Mouse (Mus musculus) cortical plate, adult 2 months (tissue): ENCODE measurements at regions not wholly inside any gene's neighbourhood (a gene's known extent, or its start where the extent isn't known, plus 50 kb on each side); places are given as distances from the start of the nearest gene placed in this dataset.

Experiments used
- H3K27ac ChIP-seq: fragments of 200-500 bp; 2 replicates; pipeline ENCODE4 v1.5.1; 2012; ENCODE audit warnings: low read length, control low read depth, inconsistent platforms; ENCODE audit not compliant: insufficient read depth
- H3K4me1 ChIP-seq: fragments of 200-500 bp; 2 replicates; pipeline ENCODE4 v1.6.1; 2011; ENCODE audit warnings: low read length; ENCODE audit not compliant: control insufficient read depth, insufficient read depth
- H3K4me3 ChIP-seq: fragments of 200-500 bp; 2 replicates; pipeline ENCODE4 v1.5.1; 2011; ENCODE audit warnings: mild to moderate bottlenecking, low read length, control low read depth; ENCODE audit not compliant: insufficient read depth
- CTCF ChIP-seq: fragments of 200-500 bp; IDR thresholded peaks from 2 replicates; pipeline ENCODE4 v1.5.1; 2011; ENCODE audit warnings: mild to moderate bottlenecking, control low read depth, low read length; ENCODE audit not compliant: insufficient read depth; ENCODE audit errors: extremely low read depth
- POLR2A ChIP-seq: fragments of 200-500 bp; IDR thresholded peaks from 2 replicates; pipeline ENCODE4 v1.6.1; 2011; ENCODE audit warnings: mild to moderate bottlenecking, low read length, control low read depth; ENCODE audit not compliant: insufficient read depth; ENCODE audit errors: extremely low read depth

- H3K4me1 ChIP-seq: no peaks in the 10 kb centered on the region
- no peak overlapping the region for H3K27ac ChIP-seq
- no peak for TF ChIP-seq CTCF
- no peak for TF ChIP-seq POLR2A
- H3K4me3 ChIP-seq: no peak overlapping the region
These were observed 1160.3 kb downstream of the 4930447A16Rik start for GRCm38 (mm10) chr15:38585610-38586009.

DNA sequence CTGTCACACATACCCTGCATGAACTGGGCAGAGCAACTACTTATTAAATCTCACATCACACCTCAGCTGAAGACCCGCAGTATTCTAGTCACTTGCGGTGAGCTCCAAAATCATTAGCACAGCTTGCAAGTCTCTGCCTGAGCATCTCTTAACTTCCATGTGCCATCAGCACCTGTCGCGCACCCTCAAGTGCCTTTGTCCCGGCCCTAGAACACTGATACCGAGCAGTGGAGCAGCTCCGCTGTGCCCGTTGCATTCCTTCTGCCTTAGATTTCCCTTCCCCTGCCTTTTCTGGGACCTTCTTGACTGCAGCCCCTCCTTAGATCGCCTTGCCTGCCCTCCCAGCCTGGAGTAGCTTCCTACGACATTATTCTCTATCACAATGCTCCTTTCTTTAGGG lies 1161.2 kb downstream of the 4930447A16Rik start:
- Histone ChIP-seq H3K4me1 (no peaks in the 10 kb centered on the region), H3K4me3 (no peak overlapping the region), H3K27ac (no peak overlapping the region)
- no peak for TF ChIP-seq CTCF
- TF ChIP-seq POLR2A: no peak

- no peak for TF ChIP-seq POLR2A
- no peak for TF ChIP-seq CTCF
- Histone ChIP-seq H3K4me1 (no peaks in the 10 kb centered on the region), H3K27ac (no peak overlapping the region), H3K4me3 (no peak overlapping the region)
These were observed 1162.9 kb downstream of the 4930447A16Rik start for GRCm38 (mm10) chr15:38588268-38588667.

- no peak overlapping the region for H3K4me3 ChIP-seq
- TF ChIP-seq CTCF (no peak), POLR2A (no peak)
- H3K4me1 ChIP-seq: no peaks in the 10 kb centered on the region
- H3K27ac ChIP-seq: no peak overlapping the region
These were observed 1163.7 kb downstream of the 4930447A16Rik start for GRCm38 (mm10) chr15:38589010-38589409.

- Histone ChIP-seq H3K27ac (no peak overlapping the region), H3K4me1 (no peaks in the 10 kb centered on the region), H3K4me3 (no peak overlapping the region)
- TF ChIP-seq POLR2A: no peak
- TF ChIP-seq CTCF: no peak
These were observed 1164.3 kb downstream of the 4930447A16Rik start for GRCm38 (mm10) chr15:38589675-38590074.

DNA sequence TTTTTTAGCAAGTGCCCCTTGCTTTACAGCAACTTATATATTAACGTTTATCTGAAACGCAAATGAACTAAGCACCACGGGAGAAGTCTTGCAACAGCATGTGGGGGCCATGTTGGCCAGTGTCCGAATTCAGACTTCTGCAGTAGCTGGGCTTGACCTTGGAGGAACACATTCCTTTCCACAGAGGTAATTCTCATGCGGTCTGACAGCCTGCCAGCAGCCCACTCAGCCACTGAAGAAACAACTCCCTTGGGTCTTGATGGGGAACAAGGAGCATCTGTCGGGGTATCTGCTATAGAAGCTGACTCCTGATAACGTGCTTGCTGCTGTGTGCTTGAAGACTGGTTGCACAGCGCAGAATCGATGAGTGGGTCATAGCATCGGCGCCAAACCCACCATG lies 1168.7 kb downstream of the 4930447A16Rik start:
- no peaks in the 10 kb centered on the region for H3K4me1 ChIP-seq
- TF ChIP-seq POLR2A: no peak
- TF ChIP-seq CTCF: no peak
- no peak overlapping the region for H3K27ac ChIP-seq
- H3K4me3 ChIP-seq: no peak overlapping the region

GRCm38 (mm10) chr15:38594747-38595146 lies 1169.4 kb downstream of the 4930447A16Rik start:
- Histone ChIP-seq H3K27ac (no peak overlapping the region), H3K4me1 (no peaks in the 10 kb centered on the region), H3K4me3 (no peak overlapping the region)
- no peak for TF ChIP-seq CTCF
- no peak for TF ChIP-seq POLR2A

DNA sequence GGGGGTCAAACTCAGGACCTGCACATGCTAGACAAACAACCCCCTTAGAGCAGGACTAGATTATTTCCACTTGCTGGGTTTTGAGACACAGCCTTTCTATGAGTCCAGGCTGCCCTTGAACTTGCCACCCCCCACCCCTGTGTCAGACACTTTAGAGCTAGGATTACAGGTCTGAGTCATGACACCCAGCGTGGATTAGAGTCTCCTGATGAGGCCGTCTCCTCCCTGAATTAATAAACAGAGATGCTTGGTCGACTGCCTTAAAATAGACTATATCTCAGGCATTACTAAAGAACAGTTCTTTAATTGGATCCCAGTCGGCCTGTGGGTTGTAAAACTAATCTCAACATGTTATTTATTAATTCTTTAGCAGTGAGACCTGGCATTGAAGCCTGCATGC lies 1170.5 kb downstream of the 4930447A16Rik start:
- TF ChIP-seq CTCF: no peak
- TF ChIP-seq POLR2A: no peak
- no peak overlapping the region for H3K4me3 ChIP-seq
- no peak overlapping the region for H3K27ac ChIP-seq
- H3K4me1 ChIP-seq: no peaks in the 10 kb centered on the region

- H3K4me1 ChIP-seq: peaks cover 1% of the 10 kb centered on the region
- H3K27ac ChIP-seq: no peak overlapping the region
- no peak overlapping the region for H3K4me3 ChIP-seq
- TF ChIP-seq CTCF (no peak), POLR2A (no peak)
These were observed 1172.1 kb downstream of the 4930447A16Rik start for GRCm38 (mm10) chr15:38597458-38597857.

DNA sequence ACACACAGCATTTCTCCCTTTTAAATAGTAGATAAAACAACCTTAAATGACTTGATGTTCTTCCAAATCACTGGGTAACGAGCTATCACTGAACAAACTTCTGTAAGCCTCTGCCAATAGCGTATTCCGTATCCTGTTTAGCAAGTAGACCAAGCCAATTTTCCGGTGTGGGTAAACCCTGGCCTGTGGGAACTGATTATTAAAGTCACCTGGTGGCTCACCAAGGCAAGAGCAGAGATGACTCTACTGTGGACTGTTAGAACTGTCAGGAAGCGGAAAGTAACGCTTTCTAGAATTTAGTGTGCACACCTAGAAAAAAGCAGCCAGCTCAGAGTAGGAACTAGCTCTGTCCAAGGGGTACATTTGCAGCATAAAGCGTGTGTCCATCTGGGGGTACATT lies 1176.1 kb downstream of the 4930447A16Rik start:
- no peak overlapping the region for H3K4me3 ChIP-seq
- H3K27ac ChIP-seq: no peak overlapping the region
- H3K4me1 ChIP-seq: peaks cover 2% of the 10 kb centered on the region
- no peak for TF ChIP-seq CTCF
- no peak for TF ChIP-seq POLR2A

DNA sequence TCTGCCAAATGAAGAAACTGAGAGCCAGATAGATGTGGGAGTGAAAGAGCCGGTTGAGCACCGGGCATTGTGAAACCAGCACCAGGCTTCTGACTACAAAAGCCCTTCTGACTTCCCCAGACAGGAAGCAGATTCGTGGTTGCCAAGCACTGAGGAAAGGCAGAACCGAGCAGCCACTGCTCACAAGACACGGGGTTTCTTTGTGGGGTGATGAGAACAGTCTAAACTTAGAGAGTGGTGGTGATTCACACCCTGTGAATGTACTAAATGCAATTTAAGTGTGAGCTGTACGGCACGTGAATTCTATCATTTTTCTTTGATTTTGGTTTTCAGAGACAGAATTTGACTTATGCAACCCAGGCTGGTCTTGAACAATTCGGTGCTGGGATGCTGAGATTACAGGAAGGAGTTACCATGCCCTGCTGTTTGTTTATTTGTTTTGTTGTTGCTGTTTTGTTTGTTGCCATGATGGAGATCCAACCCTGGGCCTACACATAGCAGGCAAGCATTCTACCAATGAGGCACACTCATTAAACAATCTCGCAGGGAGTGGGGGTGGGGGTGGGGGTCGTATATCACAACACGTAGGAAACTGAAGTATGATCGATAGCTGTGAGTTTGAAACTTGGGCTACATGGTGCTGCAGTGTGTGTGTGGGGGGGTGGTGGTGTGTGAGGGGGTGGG lies 1177.0 kb downstream of the 4930447A16Rik start:
- Histone ChIP-seq H3K27ac (peak overlapping the region; percentile 38; the same call in 1 of the 2 replicates), H3K4me1 (peaks cover 2% of the 10 kb centered on the region), H3K4me3 (no peak overlapping the region)
- TF ChIP-seq CTCF: no peak
- TF ChIP-seq POLR2A: no peak
